Mouse (Mus musculus) cerebellum, adult 11-12 months (tissue): ENCODE measurements at regions not wholly inside any gene's neighbourhood (a gene's known extent, or its start where the extent isn't known, plus 50 kb on each side); places are given as distances from the start of the nearest gene placed in this dataset.
A peak's percentile ranks its signal among the peaks of the same experiment; 100 is the strongest.
"Not testable (repeated sequence)": the region's sequence is repeated elsewhere in the genome, so short reads cannot be mapped to it uniquely, and the experiment has no call there.

Experiments
- DNase-seq: peaks from one replicate; pipeline ENCODE4 v3.0.0; 2022

DNA sequence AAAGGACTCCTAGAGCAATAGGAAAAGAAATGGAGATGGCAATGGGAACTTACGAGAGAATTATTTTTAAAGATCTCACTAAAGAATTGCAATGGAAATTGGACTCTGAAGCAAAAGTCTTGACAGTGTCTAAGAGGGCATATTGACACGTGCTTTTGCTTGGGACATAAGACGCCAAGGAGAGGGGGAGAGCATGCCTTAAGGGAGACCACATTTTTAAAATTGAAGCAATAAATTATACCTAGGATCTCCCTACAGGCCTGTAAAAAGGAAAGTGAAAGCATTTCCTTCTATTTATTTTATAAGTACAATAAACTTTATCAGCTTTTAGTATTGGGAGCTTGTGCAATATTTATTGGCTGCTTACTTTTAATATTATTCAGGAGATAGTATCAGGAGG is 175.5 kb upstream of the Gap43 start:
- no peak for DNase-seq

DNA sequence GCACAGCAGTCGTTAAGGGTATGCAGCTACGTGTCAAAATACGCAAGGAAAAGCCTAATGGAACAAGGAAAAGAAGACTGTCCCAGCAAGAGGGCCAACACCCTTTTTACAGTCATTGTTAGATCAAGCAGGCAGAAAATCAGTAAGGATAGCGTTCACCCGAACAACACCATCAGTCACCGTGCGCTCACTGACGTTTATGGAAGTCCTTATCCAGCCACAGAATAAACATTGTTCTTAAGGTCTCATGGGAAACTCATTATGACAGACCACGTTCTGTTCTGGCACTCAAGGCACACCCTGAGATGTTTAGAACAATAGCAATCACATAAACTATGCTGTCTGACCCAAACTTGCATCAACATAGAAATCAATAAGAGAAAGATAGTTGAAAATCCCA is 164.7 kb upstream of the Gap43 start:
- DNase-seq, result no peak

DNA sequence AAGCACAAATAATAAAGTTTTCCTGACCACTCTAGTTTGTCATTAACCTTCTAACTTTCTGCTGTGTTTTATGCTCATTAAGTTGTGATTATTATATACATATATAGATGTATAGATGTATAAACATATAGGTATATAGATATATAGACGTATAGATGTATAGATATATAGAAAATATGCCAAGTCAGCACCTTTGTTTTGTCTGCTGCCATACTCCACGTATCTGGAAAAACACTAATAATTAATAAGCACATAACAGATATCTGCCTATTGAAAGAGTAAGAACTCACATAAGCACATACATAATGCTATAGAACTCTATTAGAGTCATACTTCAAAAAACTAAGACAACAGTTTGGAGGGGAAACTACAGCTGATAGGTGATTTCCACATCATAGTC is 161.3 kb upstream of the Gap43 start:
- no peak for DNase-seq

DNA sequence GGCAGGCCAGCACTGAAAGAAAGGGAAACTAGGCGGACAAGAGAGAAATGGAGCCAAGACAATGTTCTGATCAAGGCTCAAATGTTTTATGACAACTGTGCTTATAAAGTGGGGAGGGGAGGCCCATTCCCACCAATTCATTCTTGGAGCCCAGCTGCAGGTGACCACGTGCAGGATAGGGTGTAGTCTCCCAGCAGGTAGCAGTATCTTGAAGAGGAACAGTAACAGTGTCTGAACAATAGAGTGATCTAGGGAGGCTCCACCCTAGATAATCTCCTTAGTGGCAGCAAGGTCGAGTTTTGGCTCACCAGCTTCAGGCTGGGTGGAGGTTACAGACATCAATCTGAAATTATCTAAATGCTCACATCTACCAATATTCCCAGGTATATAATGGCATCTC is 160.7 kb upstream of the Gap43 start:
- not testable (repeated sequence) for DNase-seq

DNA sequence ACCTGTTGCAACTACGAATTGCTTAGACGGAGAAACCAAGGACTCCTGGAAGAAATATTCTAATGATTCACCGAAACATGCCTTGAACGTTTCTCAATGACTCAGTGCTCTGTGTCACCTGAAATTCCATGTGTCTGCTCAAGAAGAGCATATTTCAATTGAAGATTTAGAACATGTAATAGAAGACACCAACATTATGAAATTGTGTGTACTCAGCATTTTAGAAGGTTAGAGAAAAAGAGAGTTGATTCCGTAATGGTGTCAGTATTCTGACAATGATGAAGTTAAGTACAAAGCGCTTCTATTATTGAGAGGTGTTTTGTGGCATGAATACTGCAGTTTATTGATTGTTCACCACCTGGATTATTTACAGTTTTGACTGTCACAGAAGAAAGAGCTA is 159.1 kb upstream of the Gap43 start:
- no peak for DNase-seq

DNA sequence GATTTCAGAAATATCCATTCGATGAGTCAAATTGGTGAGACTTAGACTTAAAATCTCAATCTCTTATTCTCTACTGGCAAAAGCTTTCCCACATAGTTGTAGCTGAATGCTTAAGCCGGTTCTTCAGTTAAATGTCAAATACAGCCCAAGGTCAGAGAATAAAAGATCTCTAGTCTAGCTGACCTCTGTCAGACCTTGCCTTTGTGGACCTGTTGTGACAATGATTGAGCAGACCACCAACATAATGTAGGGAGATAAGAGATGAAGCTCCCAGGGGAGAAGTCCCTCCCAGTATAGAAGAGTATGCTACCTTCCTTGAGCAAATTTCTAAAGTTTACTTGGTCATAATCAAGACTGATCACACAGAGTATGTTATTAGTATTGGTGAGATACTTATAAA is 157.9 kb upstream of the Gap43 start:
- DNase-seq, result no peak

DNA sequence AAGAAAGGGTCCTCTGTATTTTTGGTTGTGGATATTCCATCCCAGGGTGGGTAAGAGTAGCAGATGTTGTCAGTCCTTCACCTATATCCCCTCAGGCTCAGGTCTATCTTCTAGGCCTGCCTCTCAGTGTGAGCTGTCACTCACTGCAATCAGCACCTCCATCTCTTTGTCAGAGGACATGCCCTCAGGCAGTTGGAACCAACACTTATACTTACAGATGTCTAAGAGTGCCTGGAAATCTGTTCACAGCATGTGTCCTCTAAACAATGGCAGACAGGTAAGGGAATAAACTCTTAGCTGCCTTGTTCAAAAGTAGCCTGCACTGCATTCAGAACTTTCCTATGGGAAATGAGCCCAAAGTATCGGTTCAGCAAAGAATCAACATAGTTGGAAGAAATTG is 153.1 kb upstream of the Gap43 start:
- DNase-seq, result no peak

DNA sequence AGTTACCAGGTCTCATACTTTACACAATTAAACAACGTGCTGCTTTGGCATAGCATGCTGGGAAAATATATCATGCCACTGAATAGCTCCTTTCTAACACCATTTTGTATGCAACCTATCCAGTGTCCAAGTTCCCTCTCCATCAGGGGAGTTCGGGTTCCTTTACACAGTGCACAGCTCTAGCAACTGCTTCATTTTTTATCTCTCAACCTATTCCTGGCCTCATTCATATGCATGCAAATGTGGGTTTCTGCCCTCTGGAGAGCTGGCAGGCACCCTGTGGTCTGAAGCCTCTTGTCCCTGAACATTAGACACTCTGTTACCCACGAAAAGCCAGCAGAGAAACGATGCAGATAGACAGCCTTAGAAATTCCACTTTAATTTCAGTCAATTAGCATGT is 148.3 kb upstream of the Gap43 start:
- no peak for DNase-seq

DNA sequence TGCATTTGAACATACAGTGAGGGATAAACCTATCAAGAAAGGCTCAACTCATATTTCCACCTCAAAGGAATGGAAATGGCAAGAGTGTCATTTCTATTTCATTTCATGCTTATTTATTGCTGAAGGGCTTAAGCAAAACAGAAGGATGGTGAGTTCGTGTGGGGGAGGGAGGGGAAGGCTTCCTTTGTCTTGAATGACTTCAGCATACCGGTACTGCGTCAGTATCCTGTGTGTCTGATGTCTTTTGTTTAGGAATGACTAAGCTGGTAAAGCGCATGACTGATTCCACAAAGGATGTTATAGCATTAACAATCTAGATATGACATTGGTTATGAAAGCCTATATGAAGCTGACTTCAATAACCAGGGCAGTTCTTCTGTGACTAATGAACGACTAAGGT is 139.5 kb upstream of the Gap43 start:
- DNase-seq, result no peak

DNA sequence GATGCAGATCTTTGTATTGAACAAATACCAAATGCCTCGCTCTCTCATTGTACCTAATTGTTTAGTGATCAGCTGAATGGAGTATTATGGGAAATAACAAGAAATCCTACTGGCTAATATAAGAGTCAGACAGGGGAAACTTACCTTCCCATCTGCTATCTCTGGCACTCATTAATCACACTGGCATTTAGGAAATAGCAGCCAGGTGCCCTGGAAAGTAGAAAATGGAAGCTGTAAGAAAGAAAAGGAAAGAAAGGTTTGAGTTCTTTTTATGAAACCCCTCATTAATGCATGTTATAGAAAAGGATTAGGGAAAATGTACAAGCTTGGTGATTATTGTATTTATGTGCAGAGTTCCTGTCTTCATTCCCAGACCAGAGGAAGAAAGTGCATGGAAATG is 126.5 kb upstream of the Gap43 start:
- DNase-seq, result no peak

DNA sequence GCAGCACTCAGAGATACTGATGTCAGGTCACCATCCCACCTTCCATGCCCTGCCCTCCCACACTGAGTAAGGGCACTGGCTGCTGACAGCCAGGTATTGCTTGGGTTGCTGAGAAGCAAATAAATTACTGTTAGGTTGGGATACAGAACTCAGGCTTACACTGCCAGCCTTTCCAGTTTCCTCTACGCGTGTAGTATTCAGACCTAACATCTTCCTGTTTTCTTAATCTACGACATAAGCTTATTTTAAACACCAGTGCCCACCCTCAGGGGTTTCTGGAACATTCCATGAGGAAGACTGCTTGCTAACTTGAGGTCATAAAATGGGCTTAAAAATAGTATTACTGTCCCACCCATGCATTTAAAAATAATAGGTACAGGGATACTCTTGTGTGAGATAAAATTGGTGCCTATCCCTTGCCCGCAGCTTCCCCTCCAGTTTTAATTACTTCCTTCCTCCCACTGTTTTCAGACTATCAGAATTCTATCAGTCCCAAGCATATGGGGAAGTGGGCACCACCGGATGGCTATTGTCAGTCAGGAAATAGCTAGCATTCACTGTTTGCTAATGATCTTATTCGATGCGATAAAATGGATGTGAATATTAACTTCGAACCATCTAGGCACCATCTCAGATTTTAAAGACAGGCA is 116.0 kb upstream of the Gap43 start:
- no peak for DNase-seq

DNA sequence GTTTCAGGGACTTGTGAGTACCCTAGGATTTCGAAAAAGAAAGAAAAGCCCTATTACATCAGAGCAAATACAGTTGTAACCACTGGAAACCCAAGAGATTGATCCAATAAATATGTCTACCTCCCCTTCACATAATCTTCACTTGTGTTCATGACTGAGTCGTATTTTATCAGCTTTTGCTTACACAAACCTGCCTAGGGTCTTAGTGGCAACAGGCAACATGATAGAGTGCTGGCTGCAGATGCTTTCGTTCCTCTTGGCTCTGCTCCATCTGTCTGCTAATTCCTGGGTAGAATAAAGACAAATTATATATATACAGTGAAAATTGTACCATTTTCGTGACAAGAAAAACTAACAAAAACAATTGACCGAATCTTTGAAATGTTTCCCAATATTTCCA is 112.9 kb upstream of the Gap43 start:
- DNase-seq, result no peak

DNA sequence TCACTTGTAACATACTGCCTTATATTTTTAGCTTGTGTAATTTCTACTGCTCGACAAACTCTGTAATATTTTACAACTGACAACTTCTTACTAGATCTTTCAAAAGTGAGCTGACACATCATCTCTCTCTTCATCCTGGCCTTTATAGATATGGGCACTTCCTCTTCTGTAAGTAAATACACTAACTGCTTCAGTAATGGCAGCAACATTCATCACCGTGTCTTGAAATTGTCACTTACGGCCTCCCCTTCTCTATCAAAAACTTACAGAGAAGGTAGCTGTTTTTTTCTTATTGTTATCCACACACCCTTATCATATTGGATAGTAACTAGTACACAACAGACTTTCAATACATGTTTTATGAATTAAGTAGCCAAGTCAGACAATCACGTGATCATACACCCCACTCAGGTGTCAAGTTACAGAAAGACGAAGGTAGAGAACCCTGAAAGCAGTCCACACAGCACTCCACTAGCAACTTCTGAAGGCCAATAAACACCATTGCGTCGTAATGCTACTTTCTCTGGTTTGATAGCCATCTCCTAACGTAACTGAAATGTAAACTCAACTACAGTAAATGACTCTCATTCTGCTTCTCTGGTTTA is 109.5 kb upstream of the Gap43 start:
- no peak for DNase-seq

DNA sequence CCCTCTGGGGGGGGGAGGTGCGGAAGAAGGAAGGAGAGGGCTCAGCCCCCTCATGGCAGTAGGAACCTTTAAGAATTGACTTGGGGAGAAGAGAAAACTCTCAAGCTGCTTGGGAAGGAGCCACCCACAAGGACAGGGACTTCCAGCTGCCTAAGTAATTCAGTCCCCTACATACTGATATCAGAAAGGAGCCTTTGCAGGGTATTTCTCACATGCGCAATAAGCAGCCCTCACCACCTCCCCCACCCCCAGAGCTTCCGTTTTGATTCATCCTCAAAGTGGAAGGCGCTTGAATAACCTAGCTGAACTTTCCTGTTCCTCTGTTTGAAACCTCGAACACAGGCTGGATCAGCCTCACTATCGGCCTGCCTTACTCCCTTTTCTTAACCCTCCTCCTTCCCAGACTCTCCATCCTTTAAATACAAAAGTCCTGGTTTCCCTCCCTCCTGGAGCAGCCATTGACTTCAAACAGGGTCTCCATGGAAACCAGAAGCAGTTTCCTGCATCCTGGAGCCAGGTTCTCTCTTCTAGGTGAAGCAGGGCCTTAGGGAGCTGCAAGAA is 104.5 kb upstream of the Gap43 start:
- peak; percentile 38 for DNase-seq

DNA sequence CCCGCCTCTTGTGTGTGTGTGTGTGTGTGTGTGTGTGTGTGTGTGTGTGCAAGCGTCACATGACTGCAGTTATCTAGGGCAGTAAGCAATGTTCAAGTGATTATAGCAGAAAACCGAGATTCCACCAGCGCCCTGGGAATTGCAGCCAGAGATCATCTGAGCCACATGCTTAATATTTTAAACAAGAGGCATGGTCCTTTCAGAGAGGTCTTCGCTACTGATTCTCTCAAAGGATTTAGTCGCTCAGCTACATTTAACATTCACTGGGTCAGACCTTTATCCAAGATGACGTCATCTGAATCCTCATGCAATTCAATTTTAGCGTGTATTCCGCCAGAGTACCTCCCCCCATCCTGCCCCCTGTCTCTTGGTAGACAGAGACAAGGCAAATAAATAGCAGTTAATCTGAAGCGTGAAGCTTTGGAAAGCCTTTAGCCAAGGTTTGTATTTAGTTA is 104.0 kb upstream of the Gap43 start:
- peak; percentile 31 for DNase-seq

DNA sequence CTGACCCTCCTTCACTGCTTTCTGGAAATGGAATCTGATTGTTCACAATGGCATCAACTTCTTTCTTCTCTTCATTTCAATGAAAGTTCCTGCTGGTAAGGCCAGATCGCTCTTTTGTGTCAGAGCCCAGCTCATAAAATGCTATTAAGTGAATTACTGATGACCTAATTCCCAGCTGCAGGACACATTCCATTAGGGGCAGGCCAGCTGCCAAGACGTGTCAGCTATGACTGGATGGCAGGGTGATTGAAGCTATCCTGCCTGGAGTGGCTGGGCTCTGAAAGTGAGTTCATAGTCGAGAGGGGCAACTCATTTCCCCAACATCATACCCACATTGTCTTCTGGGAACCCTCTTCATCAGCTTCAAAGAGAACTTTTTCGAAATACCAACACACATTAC is 100.4 kb upstream of the Gap43 start:
- no peak for DNase-seq

DNA sequence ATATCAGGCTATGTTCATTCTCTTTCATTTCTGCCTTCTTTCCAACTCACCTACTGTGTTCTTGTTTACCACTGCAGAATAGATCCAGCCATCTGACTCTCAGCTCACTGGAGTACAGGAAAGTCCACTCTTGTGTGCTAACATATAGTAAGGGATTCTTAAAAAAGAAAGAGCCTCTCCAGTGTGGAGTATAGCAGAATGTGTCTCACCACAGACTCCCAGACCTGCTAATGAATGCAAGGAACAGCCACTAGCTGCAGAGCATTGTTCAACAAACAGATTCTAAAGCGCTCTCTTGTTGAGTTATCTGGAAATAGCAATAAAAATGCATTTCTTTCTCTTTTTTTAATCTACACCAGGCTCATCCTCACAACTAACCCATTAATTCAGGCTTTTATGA is 91.1 kb upstream of the Gap43 start:
- DNase-seq, result no peak

DNA sequence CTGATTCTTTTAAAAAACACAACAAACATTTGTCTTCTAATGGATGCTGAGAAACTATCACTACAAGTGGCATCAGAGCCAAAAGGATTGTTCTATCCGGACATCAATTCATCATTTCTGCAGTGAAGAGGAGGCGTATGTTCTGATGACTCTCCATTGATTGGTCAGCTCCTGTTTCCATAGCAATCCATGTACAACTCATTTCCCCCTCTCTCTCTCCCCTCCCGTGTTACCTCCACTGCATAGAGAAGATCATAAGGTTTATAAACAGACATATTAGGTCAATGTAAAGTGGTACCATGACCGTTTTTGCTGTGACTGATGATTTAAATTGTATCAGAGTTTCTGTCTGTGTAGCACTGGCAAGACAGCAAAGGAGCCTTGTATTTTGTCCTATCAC is 76.2 kb upstream of the Gap43 start:
- DNase-seq, result no peak

DNA sequence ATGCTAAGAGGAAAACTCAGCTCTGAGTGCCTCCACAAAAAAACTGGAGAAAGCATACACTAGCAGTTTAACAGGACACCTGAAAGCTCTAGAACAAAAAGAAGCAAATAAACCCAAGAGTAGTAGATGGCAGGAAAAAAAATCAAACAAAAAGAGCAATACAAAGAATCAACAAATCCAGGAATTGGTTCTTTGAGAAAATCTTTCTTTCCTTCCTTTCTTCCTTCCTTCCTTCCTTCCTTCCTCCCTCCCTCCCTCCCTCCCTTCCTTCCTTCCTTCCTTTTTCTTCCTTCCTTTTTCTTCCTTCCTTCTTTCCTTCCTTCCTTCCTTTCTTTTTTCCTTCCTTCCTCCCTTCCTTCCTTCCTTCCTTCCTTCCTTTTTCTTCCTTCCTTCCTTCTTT is 71.6 kb upstream of the Gap43 start:
- DNase-seq, result not testable (repeated sequence)

DNA sequence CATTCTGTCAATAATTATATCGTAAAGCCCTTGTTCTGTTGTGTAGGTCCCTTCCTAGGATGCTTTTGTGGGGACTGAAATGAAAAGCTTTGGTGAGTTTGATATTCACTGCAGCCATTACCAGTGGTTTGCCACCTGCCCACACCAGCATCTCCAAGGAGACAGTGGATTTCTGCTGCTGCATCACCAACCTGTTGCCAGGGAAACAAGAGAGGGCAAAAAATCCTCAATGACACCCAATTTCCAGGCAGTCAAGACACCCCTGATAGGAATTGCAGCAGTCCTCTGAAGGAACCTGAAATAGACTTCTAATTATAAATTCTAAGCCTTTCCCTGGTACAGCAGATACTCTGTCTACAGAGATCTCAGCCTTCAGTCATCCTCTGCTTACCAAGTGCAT is 56.1 kb upstream of the Gap43 start:
- no peak for DNase-seq
